Mouse (Mus musculus) embryonic fibroblast, embryonic 13.5 days (primary cell): ENCODE results near the gene AI467606.

ENCODE experiments used
- CTCF ChIP-seq: IDR thresholded peaks from 2 replicates; pipeline ENCODE4 v1.5.1; 2011; ENCODE audit warnings: mild to moderate bottlenecking, control low read depth, low read length, moderate library complexity, borderline replicate concordance; ENCODE audit not compliant: insufficient read depth
- POLR2A ChIP-seq: IDR thresholded peaks from 2 replicates; pipeline ENCODE4 v1.6.1; 2011; ENCODE audit warnings: low read depth, mild to moderate bottlenecking, control low read depth, low read length, moderate library complexity

GRCm38 (mm10) chr7:127088901-127089845 lies 2.0 kb upstream of the AI467606 start:
- TF ChIP-seq CTCF (no peak), POLR2A (no peak)
